Mouse (Mus musculus) embryo, embryonic 11 days (tissue): Measurements from ENCODE around the gene Sorcs1.

Experiments used
- DNase-seq: peaks from one replicate; pipeline ENCODE4 v3.0.0-alpha.2; 2015

Gene Sorcs1

DNA sequence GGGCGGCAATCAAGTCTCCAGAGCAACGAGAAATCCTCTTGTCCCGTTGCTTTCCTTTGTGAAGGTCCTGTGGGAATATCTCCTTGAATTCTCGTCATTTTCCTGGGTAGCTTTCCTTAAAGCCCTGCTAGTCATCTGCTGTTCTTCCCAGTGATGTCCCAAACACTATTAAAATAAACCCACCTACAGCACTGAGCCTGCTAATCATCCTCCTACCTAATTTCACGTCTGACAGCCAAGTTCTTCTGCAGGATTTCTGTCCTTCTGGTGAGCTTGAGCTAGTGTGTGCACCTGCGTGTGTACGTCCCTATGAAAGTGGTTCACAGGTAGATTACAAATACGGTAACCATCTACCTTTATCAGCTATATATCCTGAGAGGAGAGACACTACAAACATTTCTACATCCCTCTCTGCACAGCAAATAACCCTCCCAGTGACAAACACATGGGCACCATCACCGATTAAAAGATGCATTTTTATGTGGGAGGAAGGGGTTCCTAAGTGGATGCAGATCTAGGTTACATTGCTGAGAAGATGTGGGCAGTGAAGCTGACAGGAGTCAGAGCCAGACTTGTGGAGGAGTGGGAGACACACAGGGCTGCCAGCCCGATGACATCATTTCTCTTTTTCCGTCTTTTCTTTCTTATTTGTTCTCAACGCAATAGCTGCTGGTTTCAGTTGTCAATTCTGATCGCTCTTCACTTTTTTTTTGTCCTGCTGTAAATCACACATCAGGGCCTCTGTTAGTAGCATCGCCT, 259.3 kb downstream of the Sorcs1 start:
- DNase-seq, result no peak

DNA sequence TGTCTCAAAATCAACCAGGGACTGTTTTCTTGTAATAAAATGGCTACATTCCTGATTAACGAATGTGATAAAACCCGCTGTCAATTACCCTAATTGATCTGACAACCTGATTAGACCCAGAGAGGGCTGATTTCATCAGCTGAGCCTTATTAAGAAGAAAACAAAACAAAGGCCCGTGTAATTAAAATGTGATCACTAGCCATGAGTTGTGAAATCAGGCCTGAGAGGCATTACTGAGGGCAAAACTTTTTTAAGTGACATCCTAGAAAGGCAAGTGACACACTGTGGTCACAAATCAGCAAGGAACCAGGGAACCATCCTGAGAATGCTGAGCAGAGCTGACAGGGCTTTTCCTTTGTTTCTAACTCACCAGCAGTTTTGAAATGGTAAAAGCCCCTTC, 267.9 kb downstream of the Sorcs1 start:
- DNase-seq, result no peak

DNA sequence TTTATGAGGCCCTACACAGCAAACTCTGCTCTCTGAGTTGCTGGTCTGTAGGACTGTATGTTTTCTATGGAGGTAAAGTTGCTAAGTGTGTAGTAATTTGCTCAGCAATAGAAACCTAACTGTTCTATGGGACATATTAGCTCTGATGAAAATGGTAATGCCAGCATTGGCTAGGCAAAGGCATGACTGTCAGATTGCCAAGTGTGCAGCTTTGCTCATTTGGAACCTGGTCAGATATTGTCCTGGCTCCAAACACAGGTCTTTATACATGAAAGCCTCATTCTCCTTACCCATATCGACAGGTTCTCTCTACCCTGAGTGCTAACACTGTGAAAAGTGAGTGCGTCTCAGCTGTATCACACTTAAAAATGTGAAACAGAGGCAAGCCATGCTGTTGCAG, 280.1 kb downstream of the Sorcs1 start:
- no peak for DNase-seq

DNA sequence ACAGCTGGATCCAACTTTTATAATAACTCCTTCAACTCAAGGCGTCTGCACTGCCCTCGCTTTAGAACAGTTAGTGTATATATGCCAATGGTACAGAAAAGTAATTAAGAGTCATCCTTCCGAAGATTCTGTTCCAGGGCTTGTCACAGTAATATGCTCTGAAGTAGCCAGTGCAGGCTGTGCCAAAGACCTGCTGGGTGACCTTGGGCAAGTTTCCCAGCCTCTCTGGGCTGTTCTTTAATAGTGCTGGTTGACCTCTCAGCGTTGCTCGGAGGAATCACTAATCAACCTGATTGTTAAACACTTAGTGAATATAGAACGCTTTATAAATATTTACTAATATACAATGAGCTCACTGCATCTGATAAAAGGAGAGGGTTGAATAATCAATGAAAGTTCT, 282.7 kb downstream of the Sorcs1 start:
- no peak for DNase-seq

DNA sequence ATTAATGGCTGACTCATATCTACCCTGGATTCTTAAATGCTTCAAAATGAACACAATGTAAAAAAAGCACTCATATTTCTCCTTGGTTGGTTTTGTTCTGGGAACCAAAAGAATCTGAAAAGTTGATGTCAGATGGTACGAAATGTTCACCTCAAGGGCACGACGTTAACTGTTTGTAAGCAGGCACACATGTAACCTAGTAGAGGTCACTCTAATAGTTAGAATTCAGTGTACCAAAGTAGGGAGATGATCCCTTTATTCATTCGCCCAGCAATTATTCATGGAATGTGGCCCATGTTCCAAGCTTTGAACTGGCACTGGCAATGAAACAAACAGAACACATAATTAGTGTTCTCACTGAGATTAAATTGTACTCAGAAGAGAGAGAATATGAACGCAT, 284.3 kb downstream of the Sorcs1 start:
- DNase-seq, result no peak

DNA sequence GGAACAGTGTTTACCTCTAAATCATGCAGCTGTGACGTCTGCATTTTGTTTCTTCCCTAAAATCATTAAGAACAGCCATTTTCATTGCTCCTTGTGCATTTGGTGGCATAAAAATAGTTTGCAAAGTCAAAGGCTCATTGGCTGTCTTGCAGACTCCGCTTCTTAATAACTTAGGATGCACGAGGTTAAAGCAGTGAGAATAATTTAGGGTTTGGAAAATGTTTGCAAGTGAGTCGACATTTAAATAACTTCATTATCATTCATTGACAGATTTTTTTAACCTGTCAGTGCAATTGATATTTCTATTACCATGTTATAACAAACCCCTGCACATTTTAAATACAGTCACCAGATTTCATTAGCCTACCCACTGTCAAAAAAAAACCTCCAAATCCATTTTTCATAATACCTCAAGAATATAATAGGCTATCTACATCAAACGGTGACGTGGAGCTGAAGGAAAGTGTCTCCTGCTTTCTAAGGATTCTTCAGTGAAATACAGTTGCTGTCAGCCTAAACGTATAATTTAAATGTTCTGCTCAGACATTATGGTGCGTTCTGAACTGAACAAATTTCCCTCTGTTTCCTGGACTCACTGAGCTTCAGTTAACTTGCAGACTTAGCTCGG, 288.4 kb downstream of the Sorcs1 start:
- no peak for DNase-seq

DNA sequence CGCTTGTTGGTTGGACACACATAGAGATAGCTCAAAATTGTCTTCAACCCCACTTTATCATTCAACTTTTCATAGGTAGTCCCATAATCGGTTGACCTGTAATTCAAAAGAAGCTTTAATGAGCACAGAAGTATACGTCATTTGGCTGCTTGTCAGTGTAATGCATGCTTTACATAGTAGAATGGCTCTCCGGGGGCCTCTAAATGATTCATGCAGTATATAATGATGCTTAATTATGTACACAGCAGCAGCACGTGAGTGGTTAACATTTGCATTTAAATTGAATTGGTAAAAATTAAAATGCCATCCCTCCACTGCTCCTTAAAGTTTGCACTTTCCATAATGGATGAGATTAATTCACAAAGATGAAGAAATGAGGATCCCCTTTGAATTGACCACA, 299.5 kb downstream of the Sorcs1 start:
- no peak for DNase-seq

DNA sequence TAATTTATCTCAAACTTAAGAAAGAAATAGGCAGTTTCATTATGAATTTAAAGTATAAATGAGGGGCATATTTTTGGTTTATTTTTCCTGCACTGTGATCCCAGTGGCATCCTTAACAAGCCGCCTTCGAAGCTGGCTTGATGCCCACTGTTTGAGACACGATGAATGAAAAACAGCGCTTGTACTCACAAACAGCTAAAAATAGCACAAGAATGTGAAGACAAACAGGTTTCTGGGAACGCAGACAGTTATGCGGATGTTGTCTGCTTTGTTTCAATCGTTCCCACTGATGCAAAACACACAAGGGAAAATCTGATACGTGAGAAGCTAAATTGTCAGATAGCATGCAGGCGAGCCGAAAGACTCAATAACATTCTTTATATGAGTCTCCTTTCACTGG, 303.7 kb downstream of the Sorcs1 start:
- no peak for DNase-seq

DNA sequence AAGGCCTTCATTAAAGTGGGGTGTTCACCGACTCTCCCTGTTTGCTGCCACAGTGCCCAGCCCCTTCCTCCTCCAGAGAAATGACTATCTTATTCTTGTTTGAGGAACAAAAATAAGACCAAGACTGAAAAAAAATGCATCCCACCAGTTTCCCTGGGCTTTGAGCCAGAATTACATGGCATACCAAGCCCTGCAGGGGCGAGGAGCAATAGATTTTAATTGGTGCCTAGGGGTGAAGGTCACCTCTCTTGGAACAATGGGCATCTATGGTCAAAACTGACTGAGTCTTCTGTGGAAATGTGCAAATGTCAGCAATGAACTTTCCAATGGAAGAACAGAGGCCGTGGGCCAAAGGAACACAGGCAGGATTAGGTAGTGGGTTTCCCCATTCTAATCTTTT, 312.0 kb downstream of the Sorcs1 start:
- peak; percentile 16 for DNase-seq

DNA sequence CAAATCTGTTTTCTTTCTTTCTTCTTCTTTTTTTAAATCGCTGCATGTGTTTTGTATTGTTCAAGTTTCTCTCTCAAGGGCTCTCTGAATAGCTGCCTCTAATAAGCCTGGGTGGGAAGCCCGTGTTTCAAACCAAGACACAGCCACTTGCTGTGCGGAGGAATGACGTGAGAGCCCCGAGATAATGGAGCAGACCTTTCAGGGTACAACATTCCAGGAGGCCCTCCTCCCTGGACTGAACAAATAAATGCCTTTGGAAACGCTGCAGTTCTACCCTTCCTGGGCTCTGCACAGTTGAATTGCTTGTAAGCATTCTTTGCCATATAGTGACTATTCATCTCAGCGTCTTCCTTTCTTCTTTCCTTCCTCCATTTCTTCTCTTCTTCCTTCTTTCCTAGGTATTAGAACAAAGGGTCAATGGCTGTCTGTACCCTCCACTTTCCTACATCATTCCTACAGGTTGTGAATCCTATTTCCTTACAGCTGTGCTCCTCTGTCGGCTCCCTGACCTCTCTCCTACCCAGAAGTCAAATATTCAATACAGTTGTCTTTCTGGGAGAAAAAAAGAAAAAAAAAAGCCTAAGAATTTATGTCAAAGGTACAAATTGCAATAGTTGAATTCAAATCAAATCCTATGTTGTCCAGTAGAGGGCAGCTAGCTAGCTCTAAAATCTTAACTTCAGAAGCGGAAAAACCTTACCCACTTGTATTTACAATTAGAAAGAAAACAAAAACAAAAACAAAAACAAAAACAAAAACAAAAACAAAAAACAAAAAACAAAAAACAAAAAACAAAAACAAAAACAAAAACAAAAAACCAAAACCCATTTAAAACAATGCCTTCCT, 315.6 kb downstream of the Sorcs1 start:
- peak; percentile 62 for DNase-seq

DNA sequence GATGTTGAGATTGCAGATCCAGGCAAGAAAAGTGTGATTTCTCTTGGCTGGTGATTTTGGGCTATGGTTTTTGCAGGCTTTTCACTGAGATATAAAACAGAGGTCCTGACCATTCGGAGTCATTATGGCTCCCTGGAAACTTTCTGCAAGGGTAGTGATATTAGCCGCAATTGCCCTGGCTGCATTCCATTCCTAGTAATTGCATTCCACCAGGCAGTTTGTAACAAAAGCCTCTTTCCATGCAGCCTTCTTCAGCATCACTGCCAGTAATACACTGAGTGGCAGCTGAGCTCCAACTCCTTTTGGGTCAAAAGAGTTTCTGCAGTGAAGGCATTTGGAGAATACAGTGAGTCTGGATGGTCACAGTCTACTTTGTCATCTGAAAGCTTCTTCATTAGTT, 319.9 kb downstream of the Sorcs1 start:
- peak; percentile 16 for DNase-seq

DNA sequence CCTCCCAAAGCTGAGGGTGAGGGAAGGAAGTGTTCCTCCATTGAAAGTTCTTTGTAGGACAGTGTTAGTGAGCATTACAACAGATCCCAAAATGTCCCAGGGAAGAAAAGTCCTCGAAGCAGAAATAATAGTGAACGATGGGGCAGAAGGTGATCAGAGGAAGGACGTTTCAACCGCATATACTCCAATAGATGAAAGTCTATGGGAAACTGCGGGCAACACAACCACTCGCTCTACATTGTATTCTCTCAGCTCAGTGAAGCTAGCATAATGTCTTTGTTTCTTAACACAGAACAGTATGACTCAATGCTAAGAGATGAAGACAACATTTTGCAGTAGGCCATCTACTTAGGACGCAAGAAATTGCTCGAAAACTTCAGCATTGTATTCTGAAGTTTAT, 339.2 kb downstream of the Sorcs1 start:
- DNase-seq, result no peak

DNA sequence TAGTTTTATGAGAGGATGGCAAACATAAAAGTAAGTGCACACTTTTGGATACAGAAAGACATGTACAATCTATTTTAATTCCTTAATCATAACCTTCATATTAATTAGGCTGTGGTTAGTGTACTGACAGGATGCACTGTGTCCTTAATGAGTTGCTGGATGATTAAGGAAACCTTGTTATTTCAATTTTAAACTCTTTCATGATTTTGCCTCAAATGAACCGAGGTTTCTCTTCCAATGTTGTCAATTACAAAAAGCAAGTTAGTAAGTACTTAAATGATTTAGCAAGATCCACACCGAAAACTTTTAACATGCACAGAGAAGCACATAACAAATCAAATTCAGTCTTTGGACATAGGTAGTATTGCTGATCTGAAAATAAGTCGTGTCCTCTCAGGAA, 341.7 kb downstream of the Sorcs1 start:
- no peak for DNase-seq

DNA sequence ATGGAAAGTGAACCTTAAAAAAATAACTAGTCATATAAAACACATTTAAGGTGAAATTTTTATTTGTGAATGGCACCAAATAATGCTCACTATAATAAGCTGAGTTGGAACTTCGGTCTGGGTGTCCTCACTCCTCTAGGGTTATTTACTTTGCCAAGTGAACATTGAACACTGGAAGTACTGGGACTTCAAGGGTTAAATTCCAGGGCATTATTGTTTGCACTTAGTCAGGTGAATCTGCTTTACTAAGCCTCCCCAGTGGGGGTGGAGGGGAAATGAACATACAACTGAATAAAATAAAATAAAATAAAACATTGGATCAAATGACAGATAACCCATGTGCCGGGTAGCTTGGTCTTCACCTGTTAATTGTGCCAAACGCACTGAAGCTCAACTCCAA, 347.3 kb downstream of the Sorcs1 start:
- DNase-seq, result no peak

DNA sequence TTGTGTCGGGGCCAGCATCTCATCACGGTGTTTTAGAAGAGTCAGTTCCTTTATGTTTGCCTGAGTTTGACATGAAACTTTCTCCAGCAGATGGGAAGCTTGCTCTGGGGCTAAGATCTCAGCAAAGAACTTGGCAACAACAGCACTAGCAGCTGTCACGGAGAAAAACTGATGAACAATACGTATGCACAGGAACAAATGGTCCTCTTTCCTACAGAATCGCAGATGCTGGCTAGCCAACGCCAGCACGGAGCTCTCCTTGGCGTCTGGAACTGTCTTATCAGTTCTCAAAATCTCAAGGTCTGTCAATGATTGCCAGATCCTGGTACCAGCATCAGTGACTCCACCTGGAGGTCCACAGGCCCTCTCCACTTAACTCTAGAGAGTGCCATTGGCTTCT, 350.6 kb downstream of the Sorcs1 start:
- no peak for DNase-seq

DNA sequence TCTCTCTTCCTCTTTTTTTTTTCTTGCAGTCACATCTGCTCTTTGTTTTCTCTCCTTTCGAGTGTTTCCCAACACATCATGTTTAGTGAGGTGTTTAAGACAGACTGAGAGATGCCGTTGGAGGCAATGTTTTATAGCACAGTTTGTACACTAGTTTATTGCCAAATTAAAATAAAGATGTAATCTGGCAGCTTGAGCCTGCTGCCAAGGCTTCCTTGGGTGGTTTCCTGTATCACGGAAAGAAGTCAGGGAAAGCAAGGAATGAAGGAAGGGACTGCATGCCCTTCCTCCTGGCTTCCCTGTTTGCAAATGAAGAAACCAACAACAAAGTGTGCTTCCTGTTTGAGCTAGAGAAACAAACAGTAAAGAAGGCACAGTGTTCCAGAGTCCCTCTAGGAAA, 352.3 kb downstream of the Sorcs1 start:
- DNase-seq, result no peak

DNA sequence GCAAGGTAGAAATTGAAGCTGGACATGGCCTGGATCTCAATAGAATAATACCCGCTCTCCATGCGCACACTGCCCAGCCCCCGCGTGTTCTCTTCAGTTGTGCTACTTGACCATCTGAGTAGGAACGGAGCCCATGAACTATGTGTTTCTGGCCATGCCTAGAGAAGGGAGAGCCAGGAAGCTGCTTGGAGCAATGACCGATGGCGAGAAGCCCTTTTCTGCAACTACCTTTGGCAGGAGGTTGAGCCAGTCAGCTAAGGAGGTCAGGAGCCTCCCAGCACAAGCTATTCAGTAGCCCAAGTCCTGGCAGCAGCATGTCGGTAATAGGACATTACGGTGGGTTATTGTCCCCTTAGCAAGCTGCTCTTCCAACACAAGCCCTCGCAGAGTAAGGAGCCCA, 352.8 kb downstream of the Sorcs1 start:
- DNase-seq, result no peak

DNA sequence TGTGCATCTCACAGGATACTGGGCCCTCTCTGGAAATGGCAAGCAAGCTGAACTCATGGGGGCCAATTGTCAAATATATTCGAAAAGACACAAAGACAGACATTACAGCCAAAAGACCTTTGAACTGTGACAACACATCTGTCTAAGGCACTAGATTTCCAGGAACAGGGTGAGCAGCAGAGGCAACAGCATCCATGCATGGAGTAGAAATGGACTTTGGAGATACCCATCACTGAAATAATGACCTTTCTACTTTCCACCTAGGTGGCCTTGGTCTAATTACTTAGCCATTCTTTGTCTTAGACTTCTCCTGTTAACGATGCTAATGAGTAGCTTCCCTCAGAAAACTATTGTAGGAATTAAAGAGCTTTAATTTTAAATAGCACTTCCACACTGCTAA, 371.4 kb downstream of the Sorcs1 start:
- no peak for DNase-seq

DNA sequence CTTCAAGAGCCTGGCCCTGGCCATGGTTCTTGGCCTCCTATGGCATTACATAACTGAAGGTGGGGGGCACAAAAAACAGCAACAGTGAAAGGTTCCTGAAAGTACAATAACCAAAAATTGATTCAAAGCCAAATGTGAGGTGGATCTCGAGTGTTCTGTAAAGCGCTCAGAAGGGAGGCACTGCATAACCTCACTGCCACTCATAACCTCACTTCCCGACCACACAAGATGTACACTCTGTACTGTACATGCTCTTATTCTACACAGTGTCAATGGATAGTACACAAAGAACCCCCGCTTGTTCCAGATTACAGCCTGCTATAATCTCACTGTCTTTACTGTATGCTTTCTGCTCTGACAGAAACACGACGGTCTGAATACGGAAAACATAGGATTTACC, 384.2 kb downstream of the Sorcs1 start:
- no peak for DNase-seq

DNA sequence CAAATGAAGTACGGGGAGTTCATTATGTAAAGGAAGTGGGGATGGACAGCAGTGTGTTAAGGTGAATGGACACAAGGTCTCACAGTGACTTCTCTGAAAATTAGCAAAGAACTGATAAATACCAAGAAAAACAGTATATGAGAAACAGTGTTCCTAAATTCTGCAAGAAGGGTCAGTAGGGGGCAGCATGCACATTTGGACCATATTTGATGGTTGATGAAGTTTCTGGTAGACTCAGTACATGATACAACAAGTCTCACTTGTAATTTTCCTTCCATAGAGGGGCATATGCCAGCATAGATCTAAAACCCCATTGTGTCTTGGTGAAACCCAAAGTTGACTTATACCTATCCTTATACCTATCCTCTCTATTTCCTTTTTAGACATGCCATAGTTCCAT, 414.0 kb downstream of the Sorcs1 start:
- DNase-seq, result peak; percentile 70

DNA sequence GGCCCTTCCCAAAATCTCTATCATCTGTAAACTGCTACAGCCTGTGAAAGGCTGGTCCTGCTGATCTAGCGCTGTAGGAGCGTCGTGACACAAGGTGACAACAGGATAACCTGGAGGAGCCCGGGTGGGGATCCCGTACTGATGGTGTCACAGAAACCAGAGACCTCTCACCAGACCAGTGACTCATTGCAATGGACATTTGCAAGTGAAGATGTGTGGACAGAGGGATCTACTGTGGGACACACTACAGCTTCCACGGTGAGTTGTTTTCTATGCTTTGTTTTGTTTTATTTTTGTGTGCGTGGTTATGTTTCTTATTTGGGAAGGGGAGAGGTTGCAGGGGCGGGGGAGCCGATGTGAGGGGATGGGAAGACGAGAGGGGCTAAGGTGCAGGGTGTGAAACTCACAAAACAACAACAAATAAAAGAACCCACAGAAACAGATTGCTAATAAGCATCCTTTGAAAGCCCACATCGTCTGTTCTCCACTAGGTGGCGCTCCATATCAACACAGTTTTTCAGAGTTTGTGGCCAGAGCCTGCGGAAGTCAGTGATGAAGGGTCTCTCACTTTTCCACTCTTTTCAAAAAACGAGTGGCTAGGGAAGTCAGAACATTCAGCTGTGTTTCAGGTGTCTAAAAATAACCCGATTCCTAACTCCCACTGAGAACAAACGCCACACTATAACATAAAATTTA, 419.6 kb downstream of the Sorcs1 start:
- DNase-seq, result peak; percentile 82

DNA sequence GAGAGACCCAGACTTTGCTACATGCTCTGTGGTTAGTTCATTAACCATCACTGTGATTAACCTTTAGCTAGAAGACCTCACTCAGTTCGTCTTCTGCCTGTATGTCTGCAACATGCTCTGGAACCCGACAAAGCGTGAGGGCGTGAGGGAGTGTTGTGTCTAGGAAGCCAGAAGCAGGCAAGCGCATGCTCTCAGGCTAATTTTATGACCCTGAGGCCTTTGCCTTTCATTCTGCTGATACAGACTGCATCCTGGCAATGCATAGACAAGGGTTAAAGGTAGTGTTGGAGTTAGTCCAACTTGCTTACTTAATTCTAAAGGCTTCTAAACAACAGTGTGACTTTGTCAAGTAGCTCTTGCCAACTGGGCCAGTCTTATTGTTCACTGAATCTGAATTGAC, 458.0 kb downstream of the Sorcs1 start:
- DNase-seq, result no peak

DNA sequence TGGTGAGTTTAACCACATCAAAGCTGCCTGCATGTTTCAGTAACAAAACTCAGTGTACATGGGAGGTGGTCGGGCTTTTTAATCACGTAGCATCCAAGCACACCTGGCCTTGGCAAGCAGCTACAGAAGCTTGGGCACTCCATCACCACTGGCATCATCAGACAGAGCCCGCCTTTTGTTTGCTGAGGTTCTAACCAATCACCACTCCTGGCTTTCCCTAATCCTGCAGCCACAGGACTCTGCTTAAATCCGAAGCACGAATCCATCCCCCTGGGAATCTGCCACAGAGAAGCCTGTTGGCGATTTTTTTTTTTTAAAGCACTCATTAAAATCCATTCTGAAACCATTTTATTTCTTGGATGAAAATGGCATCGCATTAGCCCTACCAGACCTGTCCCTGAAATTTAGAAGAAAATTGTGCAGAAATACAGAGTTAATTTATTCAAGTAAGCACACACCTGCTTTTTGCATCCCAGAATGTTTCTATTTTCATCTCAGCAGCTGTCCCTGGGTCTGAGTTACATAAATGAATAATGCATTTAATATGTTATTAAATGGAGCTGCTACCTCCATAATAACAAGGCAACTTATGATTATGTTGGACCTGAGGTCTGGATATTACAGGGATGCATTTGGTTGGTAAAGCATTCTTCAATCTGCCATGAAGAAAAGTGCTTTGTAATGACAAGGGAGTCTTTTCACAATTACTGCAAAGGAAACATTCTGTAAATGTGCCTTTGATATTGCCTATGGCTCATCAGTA, 463.8 kb downstream of the Sorcs1 start:
- DNase-seq, result peak; percentile 7
